ENCODE assay signal across 22 mouse cellular contexts in genomic region chr4:125257916-125258315, GRCm38 (mm10).
A peak's percentile ranks its signal among the peaks of the same experiment; 100 is the strongest.
DNase-seq lines count a peak whose midpoint lies in the region; ATAC-seq lines count a peak whose summit lies in the region.
"Had no signal": no experiment of that assay in that cellular context is flagged by ENCODE, and none has a peak within 500 bp of the region (broad histone marks: within the 10 kb centered on the region; RNA-seq: fewer than 3 reads in every experiment).

No protein-coding gene starts in this region.

- H3K27ac ChIP-seq in forebrain, embryonic 15.5 days (replicated peaks) = 0 out of 2 replicates have a peak overlapping the region, but pooled peaks have one; percentile 13
- H3K27ac ChIP-seq in forebrain, embryonic 13.5 days = no peak overlapping the region
- H3K27ac ChIP-seq: embryonic facial prominence, embryonic 10.5 days; gastrocnemius, adult 2 months; heart, embryonic 15.5 days; hindbrain, embryonic 12.5 days; kidney, postnatal 0 days; limb, embryonic 15.5 days; neural tube, embryonic 15.5 days had no signal

- H3K4me2 ChIP-seq in forebrain, embryonic 15.5 days (replicated peaks) = no peak overlapping the region
- no peak overlapping the region for H3K4me2 ChIP-seq in forebrain, embryonic 13.5 days
- H3K4me2 ChIP-seq: heart, embryonic 15.5 days; hindbrain, embryonic 12.5 days; limb, embryonic 15.5 days; midbrain, embryonic 11.5 days; neural tube, embryonic 15.5 days had no signal

- H3K27me3 ChIP-seq in forebrain, embryonic 15.5 days = no peaks in the 10 kb centered on the region
- peaks cover 20% of the 10 kb centered on the region for H3K27me3 ChIP-seq in forebrain, embryonic 13.5 days

- no peaks in the 10 kb centered on the region for H3K9me3 ChIP-seq in forebrain, embryonic 15.5 days
- H3K9me3 ChIP-seq in forebrain, embryonic 13.5 days (replicated peaks) = no peaks in the 10 kb centered on the region
- H3K9me3 ChIP-seq: embryonic facial prominence, embryonic 10.5 days; heart, embryonic 15.5 days; hindbrain, embryonic 12.5 days; limb, embryonic 15.5 days; neural tube, embryonic 15.5 days had no signal

- 51% methylated on average over 6 of the region's 6 CpGs for WGBS in forebrain, embryonic 15.5 days
- WGBS in forebrain, embryonic 13.5 days = 49% methylated on average over 6 of the region's 6 CpGs

- H3K36me3 ChIP-seq in forebrain, embryonic 15.5 days = no peaks in the 10 kb centered on the region
- no peaks in the 10 kb centered on the region for H3K36me3 ChIP-seq in forebrain, embryonic 13.5 days (ENCODE audit: poor library complexity, severe bottlenecking)
- H3K36me3 ChIP-seq: embryonic facial prominence, embryonic 10.5 days; heart, embryonic 15.5 days; hindbrain, embryonic 12.5 days; limb, embryonic 15.5 days; neural tube, embryonic 15.5 days had no signal

- peaks cover 39% of the 10 kb centered on the region for H3K4me1 ChIP-seq in forebrain, embryonic 15.5 days
- peaks cover 32% of the 10 kb centered on the region for H3K4me1 ChIP-seq in forebrain, embryonic 13.5 days
- H3K4me1 ChIP-seq: embryonic facial prominence, embryonic 10.5 days; heart, embryonic 15.5 days; limb, embryonic 15.5 days had no signal

- intact Hi-C loops in left cerebral cortex, postnatal 14 days (cut with DNase I) = no loop called here

- no peak overlapping the region for H3K4me3 ChIP-seq in forebrain, embryonic 15.5 days
- no peak overlapping the region for H3K4me3 ChIP-seq in forebrain, embryonic 13.5 days
- H3K4me3 ChIP-seq: embryonic facial prominence, embryonic 10.5 days; gastrocnemius, adult 2 months; heart, embryonic 15.5 days; hindbrain, embryonic 12.5 days; limb, embryonic 15.5 days; neural tube, embryonic 15.5 days had no signal

- ATAC-seq in forebrain, embryonic 15.5 days (replicated peaks) = no peak
- no peak for ATAC-seq in forebrain, embryonic 13.5 days
- ATAC-seq: intestine, embryonic 16.5 days; liver, postnatal 0 days had no signal

- no peak overlapping the region for H3K9ac ChIP-seq in forebrain, embryonic 15.5 days (replicated peaks)
- H3K9ac ChIP-seq in forebrain, embryonic 13.5 days = no peak overlapping the region
- H3K9ac ChIP-seq: heart, embryonic 15.5 days; hindbrain, embryonic 12.5 days; limb, embryonic 15.5 days; liver, postnatal 0 days; neural tube, embryonic 15.5 days had no signal

- peak; percentile 38 to 40 for DNase-seq in left cerebral cortex, postnatal 14 days (ENCODE audit: low spot score in 2 of 2)
- DNase-seq in left cerebral cortex, adult 11 months (ENCODE audit: low spot score) = no peak
- peak; percentile 30 for DNase-seq in adrenal gland, postnatal 25 days
- DNase-seq in right cerebral cortex, postnatal 25 days = peak; percentile 40
- no peak for DNase-seq in heart, postnatal 4 days
- DNase-seq in spleen, adult 12 weeks (ENCODE audit: low spot score) = no peak
- DNase-seq: cerebellum, adult 9-11 months; gastrocnemius, adult 2 months; heart, adult 18-20 months; liver, postnatal 0 days; lung, postnatal 36 days; retina, postnatal 1 day had no signal

Comparison
In these comparisons a context has a peak if more than half of its experiments do, and no peak if none do; other contexts are left out.
1. DNase-seq: peak in left cerebral cortex, postnatal 14 days (2 of 2), adrenal gland, postnatal 25 days (single experiment) and right cerebral cortex, postnatal 25 days (single experiment); none in left cerebral cortex, adult 11 months (single experiment), heart, postnatal 4 days (single experiment) and spleen, adult 12 weeks (single experiment).